Mouse (Mus musculus) stomach, embryonic 14.5 days (tissue): ENCODE measurements around the gene Olfr1424. TPM values are rescaled to one million over a fixed set of nuclear protein-coding genes. Genes with fewer than 3 reads are reported as not detected.

ENCODE experiments used
- ATAC-seq: fragments of 200-750 bp; cut with Nextera tagmentation; 2 replicates; pipeline ENCODE4 v1.8.0; 2017; ENCODE audit warnings: low read depth, moderate TSS enrichment; ENCODE audit not compliant: insufficient number of reproducible peaks, insufficient read depth, low FRiP score
- H3K27ac ChIP-seq: fragments of 300-500 bp; sonication (generic); 2 replicates; pipeline ENCODE4 v1.5.1; 2014; ENCODE audit warnings: mild to moderate bottlenecking, low read length, moderate library complexity, mixed read lengths
- H3K27me3 ChIP-seq: fragments of 300-500 bp; sonication (generic); 2 replicates; pipeline ENCODE4 v1.6.1; 2014; ENCODE audit warnings: low read length, control low read depth, mixed read lengths; ENCODE audit not compliant: control insufficient read depth, insufficient read depth
- H3K36me3 ChIP-seq: fragments of 300-500 bp; sonication (generic); 2 replicates; pipeline ENCODE4 v1.6.1; 2014; ENCODE audit warnings: mild to moderate bottlenecking, control low read depth, low read length, moderate library complexity, mixed read lengths; ENCODE audit not compliant: control insufficient read depth, insufficient read depth
- H3K4me1 ChIP-seq: fragments of 300-500 bp; sonication (generic); 2 replicates; pipeline ENCODE4 v1.6.1; 2014; ENCODE audit warnings: low read length, control low read depth, mixed read lengths; ENCODE audit not compliant: control insufficient read depth, insufficient read depth
- H3K4me2 ChIP-seq: fragments of 300-500 bp; sonication (generic); replicated peaks from 2 replicates; pipeline ENCODE4 v1.6.1; 2014; ENCODE audit warnings: low read depth, low read length, control low read depth
- H3K4me3 ChIP-seq: fragments of 300-500 bp; sonication (generic); 2 replicates; pipeline ENCODE4 v1.5.1; 2014; ENCODE audit warnings: low read depth, low read length, control low read depth
- H3K9ac ChIP-seq: fragments of 300-500 bp; sonication (generic); replicated peaks from 2 replicates; pipeline ENCODE4 v1.6.1; 2014; ENCODE audit warnings: low read depth, mild to moderate bottlenecking, control low read depth, low read length, moderate library complexity, mixed read lengths
- H3K9me3 ChIP-seq: fragments of 300-500 bp; sonication (generic); 2 replicates; pipeline ENCODE4 v1.6.1; 2016; ENCODE audit warnings: low read depth, low read length, control low read depth; ENCODE audit not compliant: control insufficient read depth
- WGBS: fragments of 180-500 bp; shearing (Covaris S2); extraction: QIAGEN DNeasy Blood & Tissue Kit; methylation state at CpG from one replicate; pipeline ENCODE4 v1.1.7; 2014; 5-methylcytosine and 5-hydroxymethylcytosine counted together
- polyA plus RNA-seq: library from polyadenylated mRNA; unstranded; fragments of >200 nt; fragmentation: Nextera tagmentation; extraction: Ambion mirVana; gene quantifications from 2 replicates; pipeline ENCODE4 v1.2.1, GENCODE M21; 2014

The Olfr1424 gene
- polyA plus RNA-seq, 1 experiment from 2014 or later, result not detected

DNA sequence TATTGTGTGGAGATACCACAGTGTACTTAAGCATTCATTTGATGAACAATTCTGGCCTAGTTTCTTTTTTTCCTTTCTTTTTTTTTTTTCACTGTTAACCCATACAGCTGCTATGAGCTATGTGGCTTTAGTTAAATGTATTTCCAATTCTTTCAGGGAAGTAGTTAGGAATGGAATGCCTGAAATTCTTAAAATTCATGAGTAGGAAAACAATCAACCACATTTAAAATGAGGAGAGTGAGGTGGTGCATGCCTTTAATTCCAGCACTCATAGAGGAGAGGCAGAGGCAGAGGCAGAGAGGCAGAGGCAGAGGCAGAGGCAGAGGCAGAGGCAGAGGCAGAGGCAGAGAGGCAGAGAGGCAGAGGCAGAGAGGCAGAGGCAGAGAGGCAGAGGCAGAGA lies 24.8 kb downstream of the Olfr1424 start:
- no peak overlapping the region for H3K9ac ChIP-seq
- H3K36me3 ChIP-seq, result no peaks in the 10 kb centered on the region

DNA sequence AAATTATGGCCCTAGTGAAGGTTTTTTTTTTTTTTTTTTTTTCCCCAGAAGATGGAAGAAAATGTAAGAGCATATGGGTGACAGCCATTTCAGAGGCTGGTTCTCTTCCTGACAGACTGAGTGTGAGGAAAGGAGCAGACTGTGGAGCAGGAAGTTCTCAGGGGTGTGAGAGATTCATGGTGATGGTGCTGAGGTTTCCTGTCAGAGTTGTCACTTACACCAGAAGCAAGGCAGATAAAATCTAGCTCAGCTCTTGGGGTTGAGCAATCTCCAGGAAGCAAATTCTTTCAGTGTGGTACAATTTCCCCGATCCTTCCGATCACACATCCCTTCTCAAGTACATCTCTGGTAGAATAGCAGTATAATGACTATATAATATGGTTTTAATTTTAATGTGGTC lies 35.9 kb downstream of the Olfr1424 start:
- no peaks in the 10 kb centered on the region for H3K36me3 ChIP-seq
- H3K4me2 ChIP-seq, result no peak overlapping the region
- ATAC-seq, result no peak
- H3K9me3 ChIP-seq, result no peaks in the 10 kb centered on the region
- H3K4me3 ChIP-seq, result no peak overlapping the region
- no peak overlapping the region for H3K9ac ChIP-seq
- no peaks in the 10 kb centered on the region for H3K4me1 ChIP-seq
- H3K27me3 ChIP-seq, result no peaks in the 10 kb centered on the region
- 88% methylated on average over 2 of the region's 2 CpGs for WGBS
- H3K27ac ChIP-seq, result no peak overlapping the region

More for the DNA sequence above, 24.8 kb downstream of the Olfr1424 start:
- no peaks in the 10 kb centered on the region for H3K9me3 ChIP-seq
- no peak for ATAC-seq
- no peak overlapping the region for H3K4me3 ChIP-seq
- H3K27ac ChIP-seq, result no peak overlapping the region
- no peaks in the 10 kb centered on the region for H3K4me1 ChIP-seq
- H3K27me3 ChIP-seq, result no peaks in the 10 kb centered on the region
- H3K4me2 ChIP-seq, result no peak overlapping the region

DNA sequence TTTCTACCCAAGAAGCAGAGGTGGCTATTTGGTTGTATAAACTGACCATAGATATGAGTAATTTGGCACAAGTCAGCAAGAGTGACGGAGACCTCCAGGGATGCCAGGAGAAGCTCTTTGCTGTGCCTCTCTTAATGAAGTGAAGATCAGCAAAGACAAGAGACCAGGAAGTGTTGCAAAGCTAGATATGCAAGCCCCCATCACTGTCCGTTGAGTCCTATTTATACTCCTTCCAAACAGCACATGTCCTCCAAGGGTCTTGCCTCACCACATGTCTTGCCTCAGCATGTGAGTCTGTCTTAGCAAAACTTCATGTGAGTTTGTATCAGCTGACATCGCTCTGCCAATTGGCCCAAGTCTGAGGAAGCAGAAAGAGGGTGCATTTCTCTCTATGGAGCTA lies 37.1 kb downstream of the Olfr1424 start:
- WGBS, result 90% methylated on average over 3 of the region's 3 CpGs
- H3K4me3 ChIP-seq, result no peak overlapping the region
- no peaks in the 10 kb centered on the region for H3K36me3 ChIP-seq
- no peak overlapping the region for H3K9ac ChIP-seq
- H3K9me3 ChIP-seq, result no peaks in the 10 kb centered on the region
- H3K27me3 ChIP-seq, result no peaks in the 10 kb centered on the region
- ATAC-seq, result no peak
- no peak overlapping the region for H3K27ac ChIP-seq
- no peak overlapping the region for H3K4me2 ChIP-seq
- H3K4me1 ChIP-seq, result no peaks in the 10 kb centered on the region

DNA sequence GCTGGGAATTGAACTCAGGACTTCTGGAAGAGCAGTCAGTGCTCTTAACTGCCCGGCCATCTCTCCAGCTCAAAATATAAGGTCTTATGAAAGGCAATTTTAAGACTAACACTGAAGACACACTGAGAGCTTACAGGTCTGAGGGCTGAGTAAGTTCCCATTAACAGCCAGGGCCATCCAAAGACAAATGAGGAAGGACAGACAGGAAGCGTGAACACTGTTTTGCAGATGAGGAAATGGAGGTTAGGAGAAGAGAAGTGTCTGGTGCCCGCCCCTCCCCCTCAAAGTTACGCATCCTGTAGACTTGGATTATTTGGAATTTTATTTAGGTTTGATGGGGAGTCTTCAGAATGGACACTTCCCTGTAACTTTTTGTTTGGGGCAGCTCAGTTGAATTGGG lies 38.3 kb downstream of the Olfr1424 start:
- no peaks in the 10 kb centered on the region for H3K36me3 ChIP-seq
- WGBS, result 80% methylated on average over 4 of the region's 4 CpGs
- no peaks in the 10 kb centered on the region for H3K4me1 ChIP-seq
- H3K9me3 ChIP-seq, result no peaks in the 10 kb centered on the region
- no peak overlapping the region for H3K4me2 ChIP-seq
- no peak for ATAC-seq
- H3K9ac ChIP-seq, result no peak overlapping the region
- H3K4me3 ChIP-seq, result no peak overlapping the region
- H3K27ac ChIP-seq, result no peak overlapping the region
- H3K27me3 ChIP-seq, result no peaks in the 10 kb centered on the region

DNA sequence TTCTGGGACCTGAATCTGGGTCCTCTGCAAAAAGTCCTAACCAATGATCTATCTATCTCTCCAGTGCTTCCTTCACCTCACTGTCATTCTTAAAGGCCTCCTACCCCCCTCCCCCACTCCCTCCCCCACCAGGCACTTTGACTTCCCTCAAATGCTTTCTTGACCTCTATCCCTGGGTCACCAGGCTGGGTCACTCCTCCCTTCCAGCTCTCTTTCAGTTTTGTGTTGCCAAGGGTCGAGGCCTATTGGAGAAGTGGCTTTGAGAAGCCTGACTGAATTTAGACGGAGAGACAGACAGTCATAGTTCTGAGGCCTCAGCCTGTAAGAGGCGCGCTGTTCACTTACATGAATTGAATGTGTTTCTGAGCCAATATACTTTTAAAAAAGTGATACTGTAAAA lies 46.3 kb downstream of the Olfr1424 start:
- H3K4me3 ChIP-seq, result no peak overlapping the region
- H3K36me3 ChIP-seq, result no peaks in the 10 kb centered on the region
- no peaks in the 10 kb centered on the region for H3K9me3 ChIP-seq
- WGBS, result 83% methylated on average over 4 of the region's 4 CpGs
- no peaks in the 10 kb centered on the region for H3K27me3 ChIP-seq
- no peak overlapping the region for H3K9ac ChIP-seq
- H3K27ac ChIP-seq, result no peak overlapping the region
- H3K4me1 ChIP-seq, result no peaks in the 10 kb centered on the region
- no peak for ATAC-seq
- no peak overlapping the region for H3K4me2 ChIP-seq

DNA sequence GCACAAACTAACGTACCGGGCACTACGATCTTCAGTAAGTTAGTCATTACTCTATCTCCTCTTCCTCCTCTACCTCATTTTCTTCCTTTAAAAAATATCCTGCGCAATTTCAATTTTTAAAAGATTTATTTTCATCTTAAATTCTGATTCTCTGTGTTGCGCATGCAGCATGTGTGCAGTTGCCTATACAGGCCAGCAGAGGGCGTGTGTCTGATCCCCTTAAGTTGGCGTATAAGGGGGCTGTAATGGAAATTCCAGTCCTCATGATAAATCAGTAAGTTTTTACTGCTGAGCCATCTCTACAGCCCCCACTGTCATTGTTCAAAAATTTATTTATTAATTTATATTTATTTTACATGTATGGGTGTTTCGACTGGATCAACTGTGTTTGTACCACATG lies 46.8 kb downstream of the Olfr1424 start:
- Histone ChIP-seq H3K36me3 (no peaks in the 10 kb centered on the region), H3K27ac (no peak overlapping the region), H3K4me2 (no peak overlapping the region), H3K27me3 (no peaks in the 10 kb centered on the region), H3K4me3 (no peak overlapping the region), H3K9me3 (no peaks in the 10 kb centered on the region), H3K4me1 (no peaks in the 10 kb centered on the region), H3K9ac (no peak overlapping the region)
- ATAC-seq, result no peak
- 69% methylated on average over 8 of the region's 8 CpGs for WGBS

DNA sequence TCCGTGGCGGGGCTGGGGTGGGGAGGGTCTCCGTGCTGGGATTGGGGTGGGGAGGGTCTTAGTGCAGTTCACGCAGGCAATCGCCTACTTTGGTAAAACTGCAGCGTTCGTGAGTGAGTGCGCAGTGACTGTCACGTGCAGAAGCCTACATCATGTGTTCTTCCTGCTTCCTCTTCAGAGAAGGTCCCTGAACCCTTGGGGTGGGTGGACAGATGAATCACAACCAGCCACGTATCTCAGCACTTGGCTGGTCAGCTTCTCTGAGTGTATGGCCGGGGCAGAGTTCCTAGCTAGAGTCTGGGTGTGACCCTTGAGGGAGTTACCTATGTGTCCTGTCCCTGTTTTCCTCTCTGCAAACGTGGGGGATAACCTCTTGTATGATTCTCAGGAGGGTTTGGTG lies 49.3 kb downstream of the Olfr1424 start:
- under 1% methylated on average over 10 of the region's 12 CpGs for WGBS
- no peaks in the 10 kb centered on the region for H3K27me3 ChIP-seq
- H3K27ac ChIP-seq, result 0 out of 2 replicates have a peak overlapping the region, but pooled peaks have one; percentile 33

DNA sequence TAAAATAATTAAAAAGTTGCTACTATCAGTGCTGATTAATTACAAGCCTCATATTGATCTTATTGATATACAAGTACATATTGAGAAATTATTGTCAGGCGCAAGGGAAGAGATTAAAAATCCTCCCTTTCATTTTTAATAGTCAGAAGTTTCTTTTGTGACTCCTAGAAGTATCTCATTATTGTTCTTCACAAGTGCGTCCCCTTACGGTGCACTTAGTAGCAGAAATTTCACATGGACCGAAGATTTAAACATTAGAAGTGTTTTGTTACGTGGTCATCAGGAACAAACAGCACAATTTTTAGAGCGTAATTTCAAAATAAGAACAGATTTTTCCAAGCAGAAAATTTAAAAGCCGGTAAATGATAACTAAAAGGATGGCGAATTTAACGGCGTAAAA lies 49.9 kb downstream of the Olfr1424 start:
- peak overlapping the region; percentile 27; the same call in 1 of the 2 replicates for H3K27ac ChIP-seq
- H3K36me3 ChIP-seq, result no peaks in the 10 kb centered on the region
- H3K9me3 ChIP-seq, result no peaks in the 10 kb centered on the region
- peak overlapping the region; percentile 58 for H3K4me2 ChIP-seq
- ATAC-seq, result no peak
- H3K4me3 ChIP-seq, result peak overlapping the region; percentile 62
- peak overlapping the region; percentile 48; the same call in 1 of the 2 replicates for H3K9ac ChIP-seq
- H3K27me3 ChIP-seq, result no peaks in the 10 kb centered on the region
- H3K4me1 ChIP-seq, result peaks cover under 1% of the 10 kb centered on the region; the same call in 1 of the 2 replicates
- under 1% methylated on average over 10 of the region's 10 CpGs for WGBS

More for the DNA sequence above, 49.3 kb downstream of the Olfr1424 start:
- Histone ChIP-seq H3K9me3 (no peaks in the 10 kb centered on the region), H3K4me1 (no peaks in the 10 kb centered on the region), H3K4me2 (peak overlapping the region; percentile 58), H3K4me3 (peak overlapping the region; percentile 62), H3K9ac (peak overlapping the region; percentile 48; the same call in 1 of the 2 replicates), H3K36me3 (no peaks in the 10 kb centered on the region)
- ATAC-seq, result no peak
